Mouse (Mus musculus): ENCODE measurements around the gene Rxrg. TPM values are rescaled to one million over a fixed set of nuclear protein-coding genes. Genes with fewer than 3 reads are reported as not detected.

Rxrg gene
- 10 to 100 TPM; 25.8 to 28.4 TPM for total RNA-seq (2021)

GRCm38 (mm10) chr1:167598255-167599081 lies at the start of gene Rxrg:
TSS of gene Rxrg (plus strand) at chr1:167598384.
- peak; percentile 68 for DNase-seq
- intact Hi-C loops (cut with DNase I): no loop called here

- intact Hi-C loops (cut with DNase I): no loop called here
- no peak for DNase-seq
Observed at GRCm38 (mm10) chr1:167549324-167549723, 48.9 kb upstream of the Rxrg start.

GRCm38 (mm10) chr1:167551601-167552000 lies 46.6 kb upstream of the Rxrg start:
- intact Hi-C loops (cut with DNase I): no loop called here
- peak; percentile 41 to 45 for DNase-seq

GRCm38 (mm10) chr1:167553959-167554526 lies 44.1 kb upstream of the Rxrg start:
- DNase-seq: no peak
- intact Hi-C loops (cut with DNase I): no loop called here

GRCm38 (mm10) chr1:167566571-167566970 lies 31.6 kb upstream of the Rxrg start:
- intact Hi-C loops (cut with DNase I): no loop called here
- no peak for DNase-seq

- no peak for DNase-seq
- intact Hi-C loops (cut with DNase I): no loop called here
Observed at GRCm38 (mm10) chr1:167579131-167579530, 19.1 kb upstream of the Rxrg start.

- intact Hi-C loops (cut with DNase I): no loop called here
- no peak for DNase-seq
Observed at GRCm38 (mm10) chr1:167583195-167583594, 15.0 kb upstream of the Rxrg start.

- intact Hi-C loops (cut with DNase I): no loop called here
- DNase-seq: no peak
Observed at GRCm38 (mm10) chr1:167583888-167584287, 14.3 kb upstream of the Rxrg start.

GRCm38 (mm10) chr1:167588747-167589558 lies 9.2 kb upstream of the Rxrg start:
- intact Hi-C loops (cut with DNase I): no loop called here
- peak; percentile 18 to 29 for DNase-seq

- intact Hi-C loops (cut with DNase I): no loop called here
- no peak for DNase-seq
Observed at GRCm38 (mm10) chr1:167592175-167592574, 6.0 kb upstream of the Rxrg start.

GRCm38 (mm10) chr1:167599211-167599735 lies 1.1 kb downstream of the Rxrg start:
- intact Hi-C loops (cut with DNase I): no loop called here
- DNase-seq: no peak

GRCm38 (mm10) chr1:167608201-167608741 lies 10.1 kb downstream of the Rxrg start:
- DNase-seq: no peak
- intact Hi-C loops (cut with DNase I): no loop called here

GRCm38 (mm10) chr1:167617131-167617530 lies 18.9 kb downstream of the Rxrg start:
- intact Hi-C loops (cut with DNase I): no loop called here
- no peak for DNase-seq

- intact Hi-C loops (cut with DNase I): no loop called here
- DNase-seq: peak; percentile 80 to 84
Observed at GRCm38 (mm10) chr1:167617995-167618489, 19.9 kb downstream of the Rxrg start.

GRCm38 (mm10) chr1:167620206-167620795 lies 22.1 kb downstream of the Rxrg start:
- intact Hi-C loops (cut with DNase I): no loop called here
- DNase-seq: peak in 1 of 2 experiments; percentile 9

- intact Hi-C loops (cut with DNase I): no loop called here
- DNase-seq: no peak
Observed at GRCm38 (mm10) chr1:167625098-167625497, 26.9 kb downstream of the Rxrg start.

GRCm38 (mm10) chr1:167631765-167632164 lies 33.6 kb downstream of the Rxrg start:
- intact Hi-C loops (cut with DNase I): no loop called here
- DNase-seq: no peak

GRCm38 (mm10) chr1:167635702-167636101 lies 37.5 kb downstream of the Rxrg start:
- no peak for DNase-seq
- intact Hi-C loops (cut with DNase I): loop anchor here (5.0 kb wide), 1 partner anchor 63 kb away; no protein-coding TSS in a partner anchor

GRCm38 (mm10) chr1:167636948-167637347 lies 38.8 kb downstream of the Rxrg start:
- intact Hi-C loops (cut with DNase I): loop anchor here (1.0 to 5.0 kb wide), 2 partner anchors 65 to 222 kb away; no protein-coding TSS in a partner anchor

GRCm38 (mm10) chr1:167638053-167638452 lies 39.9 kb downstream of the Rxrg start:
- peak; percentile 40 to 62 for DNase-seq
- intact Hi-C loops (cut with DNase I): loop anchor here (5.0 kb wide), 1 partner anchor 66 kb away; no protein-coding TSS in a partner anchor

More at GRCm38 (mm10) chr1:167636948-167637347, 38.8 kb downstream of the Rxrg start:
- DNase-seq: peak; percentile 74 to 76

All from heart, postnatal 10 days (tissue).